Mouse (Mus musculus) liver, adult 2 months (tissue): ENCODE measurements around the gene Kif7. TPM values are rescaled to one million over a fixed set of nuclear protein-coding genes. Genes with fewer than 3 reads are reported as not detected.

Experiments
- DNase-seq: peaks from one replicate; pipeline ENCODE4 v3.0.0-alpha.2; 2011; ENCODE audit warnings: low read depth, low spot score; ENCODE audit errors: extremely low read depth
- H3K27ac ChIP-seq: fragments of 200-500 bp; replicated peaks from 2 replicates; pipeline ENCODE4 v1.5.1; 2012; ENCODE audit warnings: low read depth, mild to moderate bottlenecking, control low read depth, inconsistent platforms, low read length; ENCODE audit not compliant: insufficient read depth
- H3K27me3 ChIP-seq: fragments of 200-500 bp; 2 replicates; pipeline ENCODE4 v1.6.1; 2012; ENCODE audit warnings: mild to moderate bottlenecking, moderate library complexity, low read length, inconsistent platforms; ENCODE audit not compliant: control insufficient read depth, insufficient read depth
- H3K36me3 ChIP-seq: fragments of 200-500 bp; 2 replicates; pipeline ENCODE4 v1.6.1; 2012; ENCODE audit warnings: low read length, inconsistent platforms; ENCODE audit not compliant: control insufficient read depth, insufficient read depth
- H3K4me1 ChIP-seq: fragments of 200-500 bp; 2 replicates; pipeline ENCODE4 v1.6.1; 2011; ENCODE audit warnings: low read length; ENCODE audit not compliant: control insufficient read depth, insufficient read depth
- H3K4me3 ChIP-seq: fragments of 200-500 bp; 2 replicates; pipeline ENCODE4 v1.5.1; 2011; ENCODE audit warnings: low read depth, mild to moderate bottlenecking, control low read depth, low read length, moderate library complexity; ENCODE audit not compliant: insufficient read depth
- H3K79me2 ChIP-seq: fragments of 200-500 bp; 2 replicates; pipeline ENCODE4 v1.6.1; 2012; ENCODE audit warnings: inconsistent platforms, mild to moderate bottlenecking, low read length, moderate library complexity; ENCODE audit not compliant: control insufficient read depth, insufficient read depth
- H3K9ac ChIP-seq: fragments of 200-500 bp; 2 replicates; pipeline ENCODE4 v1.6.1; 2012; ENCODE audit warnings: low read depth, mild to moderate bottlenecking, control low read depth, inconsistent platforms, low read length
- CTCF ChIP-seq: fragments of 200-500 bp; IDR thresholded peaks from 2 replicates; pipeline ENCODE4 v1.5.1; 2011; ENCODE audit warnings: low read depth, low read length, control low read depth
- POLR2A ChIP-seq: fragments of 200-500 bp; IDR thresholded peaks from 2 replicates; pipeline ENCODE4 v1.6.1; 2011; ENCODE audit warnings: low read length, control low read depth; ENCODE audit not compliant: insufficient read depth; ENCODE audit errors: extremely low read depth
- WGBS: fragments of 180-500 bp; shearing (Covaris S2); methylation state at CpG from one replicate; pipeline ENCODE4 v1.1.7; 2018; 5-methylcytosine and 5-hydroxymethylcytosine counted together
- polyA plus RNA-seq: library from polyadenylated mRNA; depleted of rRNA; stranded (reverse); fragments of >200 nt; gene quantifications from 2 replicates; pipeline ENCODE4 v1.2.3, GENCODE M21; 2012
- total RNA-seq: library from RNA; depleted of rRNA; stranded (reverse); fragments of >200 nt; gene quantifications from 2 replicates; pipeline ENCODE4 v1.2.3, GENCODE M21; 2014

Kif7 gene
- total and polyA plus RNA-seq, 2 experiments = 0.21 to 0.37 TPM

DNA sequence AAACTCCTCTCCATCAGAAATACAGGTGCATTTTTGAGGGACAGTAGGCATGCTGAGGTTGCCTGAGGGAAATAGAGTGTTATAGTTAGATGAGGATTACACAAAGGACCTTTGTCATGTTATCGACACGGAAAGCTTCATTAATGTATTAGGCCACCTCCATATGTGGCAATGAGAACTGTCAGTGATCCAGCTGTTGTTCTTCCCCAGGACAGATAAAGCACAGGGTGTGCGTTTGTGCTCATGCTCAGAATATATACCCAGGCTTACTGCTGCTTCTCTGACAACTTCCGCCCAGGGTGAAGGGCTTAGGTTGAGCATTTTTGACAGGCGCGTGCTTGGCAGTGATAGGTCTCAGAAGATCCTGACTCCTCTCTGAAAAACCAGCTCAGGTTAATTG lies 34.0 kb upstream of the Kif7 start:
- Histone ChIP-seq H3K9ac (no peak overlapping the region), H3K27me3 (no peaks in the 10 kb centered on the region), H3K79me2 (no peaks in the 10 kb centered on the region), H3K4me3 (no peak overlapping the region), H3K27ac (no peak overlapping the region), H3K4me1 (no peaks in the 10 kb centered on the region), H3K36me3 (no peaks in the 10 kb centered on the region)
- no peak for TF ChIP-seq POLR2A
- TF ChIP-seq CTCF = no peak
- DNase-seq = no peak
- 89% methylated on average over 6 of the region's 6 CpGs for WGBS

GRCm38 (mm10) chr7:79747659-79748058 lies 32.1 kb upstream of the Kif7 start:
- H3K27me3 ChIP-seq = no peaks in the 10 kb centered on the region
- no peaks in the 10 kb centered on the region for H3K79me2 ChIP-seq
- no peak overlapping the region for H3K9ac ChIP-seq
- H3K27ac ChIP-seq = no peak overlapping the region
- TF ChIP-seq CTCF (no peak), POLR2A (no peak)
- DNase-seq = no peak
- 84% methylated on average over 6 of the region's 6 CpGs for WGBS
- H3K4me1 ChIP-seq = no peaks in the 10 kb centered on the region
- H3K4me3 ChIP-seq = no peak overlapping the region
- no peaks in the 10 kb centered on the region for H3K36me3 ChIP-seq

GRCm38 (mm10) chr7:79744585-79744984 lies 29.1 kb upstream of the Kif7 start:
- Histone ChIP-seq H3K4me1 (no peaks in the 10 kb centered on the region), H3K27me3 (no peaks in the 10 kb centered on the region), H3K4me3 (no peak overlapping the region), H3K27ac (no peak overlapping the region), H3K36me3 (peaks cover 5% of the 10 kb centered on the region; the same call in 1 of the 2 replicates), H3K9ac (no peak overlapping the region), H3K79me2 (no peaks in the 10 kb centered on the region)
- 84% methylated on average over 5 of the region's 5 CpGs for WGBS
- TF ChIP-seq CTCF (no peak), POLR2A (no peak)
- no peak for DNase-seq

DNA sequence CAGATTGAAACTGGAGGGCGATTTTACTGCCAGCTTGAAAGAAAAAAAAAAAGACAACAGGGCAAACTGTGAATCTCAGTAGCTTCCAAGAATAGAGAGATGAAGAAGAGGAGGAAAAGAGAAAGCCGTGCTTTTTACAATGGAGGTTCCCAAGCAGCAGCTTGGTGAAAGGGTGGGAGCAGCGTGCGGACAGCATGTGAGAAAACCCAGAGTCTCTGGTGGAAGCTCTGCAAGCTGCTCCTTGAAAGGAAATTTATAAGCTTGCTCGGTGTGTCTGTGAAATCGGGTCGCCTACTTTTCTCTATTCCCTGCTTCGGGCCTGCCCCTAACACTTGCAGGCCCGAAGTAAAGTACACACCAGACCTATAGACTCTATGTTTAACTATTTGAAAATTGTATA lies 28.5 kb upstream of the Kif7 start:
- Histone ChIP-seq H3K4me1 (no peaks in the 10 kb centered on the region), H3K9ac (no peak overlapping the region), H3K27me3 (no peaks in the 10 kb centered on the region), H3K27ac (no peak overlapping the region), H3K36me3 (peaks cover 9% of the 10 kb centered on the region; the same call in 1 of the 2 replicates), H3K79me2 (no peaks in the 10 kb centered on the region), H3K4me3 (no peak overlapping the region)
- TF ChIP-seq CTCF = no peak
- TF ChIP-seq POLR2A = no peak
- WGBS = 91% methylated on average over 9 of the region's 9 CpGs
- DNase-seq = no peak

GRCm38 (mm10) chr7:79742659-79743536 lies 27.4 kb upstream of the Kif7 start, which contains the start of the genes Pex11a and Wdr93:
Gene Pex11a, minus strand, starts transcription at chr7:79743131.
Gene Wdr93, plus strand, starts transcription at chr7:79743163.
- Histone ChIP-seq H3K27me3 (no peaks in the 10 kb centered on the region), H3K36me3 (peaks cover 14% of the 10 kb centered on the region; the same call in 1 of the 2 replicates), H3K9ac (peak within 1 kb of the TSS; percentile 93), H3K27ac (peak within 1 kb of the TSS; percentile 88), H3K79me2 (no peaks in the 10 kb centered on the region), H3K4me3 (peak within 1 kb of the TSS; percentile 94), H3K4me1 (no peaks in the 10 kb centered on the region)
- DNase-seq = peak; percentile 82
- TF ChIP-seq CTCF (no peak), POLR2A (peak; percentile 81)
- 3% methylated on average over 46 of the region's 46 CpGs for WGBS

DNA sequence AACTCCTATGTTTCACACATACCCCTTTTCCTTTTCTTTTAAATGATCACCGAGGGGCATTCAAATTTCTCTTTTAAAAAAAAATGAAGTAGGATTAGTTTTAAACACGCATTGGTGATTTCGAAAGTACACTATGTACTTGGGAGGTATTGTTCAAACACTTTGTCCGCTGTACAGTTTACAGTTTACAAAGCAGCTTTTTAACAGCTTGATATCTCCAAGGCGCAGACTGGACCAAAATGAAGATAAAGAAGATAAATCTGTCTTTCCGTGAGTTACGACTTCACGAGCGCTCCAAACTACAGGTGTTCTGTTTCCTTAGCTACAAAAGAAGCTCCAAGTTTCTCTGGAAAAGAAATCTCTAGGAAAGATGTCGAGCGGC lies 26.7 kb upstream of the Kif7 start:
- 4% methylated on average over 11 of the region's 11 CpGs for WGBS
- no peaks in the 10 kb centered on the region; the same call in 1 of the 2 replicates for H3K4me1 ChIP-seq
- TF ChIP-seq CTCF = no peak
- TF ChIP-seq POLR2A = no peak
- peak overlapping the region; percentile 94 for H3K4me3 ChIP-seq
- H3K27me3 ChIP-seq = no peaks in the 10 kb centered on the region
- H3K9ac ChIP-seq = peak overlapping the region; percentile 93
- peak overlapping the region; percentile 88 for H3K27ac ChIP-seq
- DNase-seq = peak; percentile 77
- H3K36me3 ChIP-seq = peaks cover 19% of the 10 kb centered on the region; the same call in 1 of the 2 replicates
- H3K79me2 ChIP-seq = no peaks in the 10 kb centered on the region
